Comparison of ENCODE assay signal across 8 mouse cellular contexts in the genomic region with DNA sequence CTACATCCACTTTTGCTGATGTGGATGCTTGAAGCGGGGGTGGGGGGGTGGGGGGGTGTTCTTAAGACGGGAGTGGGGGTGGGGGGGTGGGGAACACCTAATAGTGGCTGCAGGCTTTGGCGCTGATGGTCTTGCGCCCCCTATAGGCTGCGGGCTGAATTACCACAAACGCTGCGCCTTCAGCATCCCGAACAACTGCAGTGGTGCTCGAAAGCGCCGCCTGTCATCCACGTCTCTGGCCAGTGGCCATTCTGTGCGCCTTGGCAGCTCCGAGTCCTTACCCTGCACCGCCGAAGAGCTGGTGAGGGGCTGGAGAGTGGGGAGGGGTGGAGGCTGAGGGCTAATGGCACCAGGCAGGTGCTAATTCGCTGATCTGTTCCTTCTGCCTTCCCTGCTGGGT. TPM values are rescaled to one million over a fixed set of nuclear protein-coding genes. Genes with fewer than 3 reads are reported as not detected.
A peak's percentile ranks its signal among the peaks of the same experiment; 100 is the strongest.
DNase-seq lines count a peak whose midpoint lies in the region; ATAC-seq and TF ChIP-seq lines count a peak whose summit lies in the region.

No protein-coding gene starts in this region.

- 37% methylated on average over 17 of the region's 17 CpGs for WGBS in liver, embryonic 14.5 days (ENCODE audit: insufficient replicate concordance)

- H3K27ac ChIP-seq in MEL (ENCODE audit: control insufficient read depth, low read depth, low read length) = no peak overlapping the region
- no peak overlapping the region for H3K27ac ChIP-seq in liver, embryonic 14.5 days

- no peak overlapping the region for H3K9ac ChIP-seq in MEL (ENCODE audit: control insufficient read depth, low read depth, low read length, poor library complexity, severe bottlenecking)
- H3K9ac ChIP-seq in liver, embryonic 14.5 days (replicated peaks) = no peak overlapping the region

- no peaks in the 10 kb centered on the region for H3K9me3 ChIP-seq in MEL (replicated peaks; ENCODE audit: insufficient read depth, low read length)
- no peaks in the 10 kb centered on the region for H3K9me3 ChIP-seq in liver, embryonic 14.5 days (ENCODE audit: control insufficient read depth, low read length)

- no peak for TF ChIP-seq POLR2A in MEL (IDR thresholded peaks at IDR 0.05; ENCODE audit: control insufficient read depth in 1 of 2, insufficient read depth in 1 of 2, low read depth in 1 of 2, low read length in 2 of 2, poor library complexity in 1 of 2)

- peak; percentile 51 for DNase-seq in kidney, adult 9 months
- no peak for DNase-seq in kidney, adult 11 months
- peak; percentile 32 for DNase-seq in MEL (ENCODE audit: low read depth, low spot score)
- DNase-seq in cerebellum, postnatal 10 days = peak; percentile 86 to 89
- DNase-seq in heart, postnatal 10 days = peak; percentile 43 to 69
- no peak for DNase-seq in liver, embryonic 14.5 days (ENCODE audit: low read depth in 3 of 3, low spot score in 3 of 3)
- peak; percentile 62 for DNase-seq in right cerebral cortex, postnatal 25 days
- DNase-seq in urinary bladder, postnatal 10 days (ENCODE audit: low spot score) = no peak

- intact Hi-C loops in heart, postnatal 10 days (cut with DNase I) = no loop called here

- no peak for ATAC-seq in liver, embryonic 14.5 days (ENCODE audit: insufficient read depth)

- H3K27me3 ChIP-seq in MEL (ENCODE audit: control insufficient read depth in 1 of 2, insufficient read depth in 2 of 2, low read length in 2 of 2) = no peaks in the 10 kb centered on the region
- no peaks in the 10 kb centered on the region for H3K27me3 ChIP-seq in liver, embryonic 14.5 days (ENCODE audit: control insufficient read depth, insufficient read depth, low read length)

- H3K4me1 ChIP-seq in MEL (ENCODE audit: control insufficient read depth in 1 of 2, insufficient read depth in 2 of 2, low read length in 2 of 2) = no peaks in the 10 kb centered on the region; a peak in 1 of 4 replicates
- peaks cover 11 to 17% of the 10 kb centered on the region in 2 experiments for H3K4me1 ChIP-seq in liver, embryonic 14.5 days (replicated peaks; ENCODE audit: control insufficient read depth in 2 of 2, insufficient read depth in 2 of 2, low read length in 1 of 2)

- H3K4me3 ChIP-seq in MEL (ENCODE audit: control insufficient read depth in 1 of 2, insufficient read depth in 1 of 2, low read depth in 2 of 2, low read length in 2 of 2) = no peak overlapping the region
- H3K4me3 ChIP-seq in liver, embryonic 14.5 days (ENCODE audit: insufficient read depth in 1 of 2, low read depth in 2 of 2, low read length in 2 of 2) = no peak overlapping the region

- no peak for TF ChIP-seq RAD21 in MEL (IDR thresholded peaks at IDR 0.05; ENCODE audit: low read depth, low read length)

- TF ChIP-seq CTCF in MEL (IDR thresholded peaks at IDR 0.05 in 2 of 3, conservative IDR thresholded peaks at IDR 0.05 in 1 of 3; ENCODE audit: control insufficient read depth in 1 of 3, insufficient read depth in 1 of 3, low read depth in 2 of 3, low read length in 3 of 3, poor library complexity in 1 of 3, severe bottlenecking in 1 of 3) = peak; percentile 44 to 85 (median 50)
- peak; percentile 83 for TF ChIP-seq CTCF in liver, embryonic 14.5 days (IDR thresholded peaks at IDR 0.05; ENCODE audit: low read depth)

- no peak for TF ChIP-seq EP300 in MEL (IDR thresholded peaks at IDR 0.05; ENCODE audit: low read depth in 1 of 2, low read length in 2 of 2)
- no peak for TF ChIP-seq EP300 in liver, embryonic 14.5 days (IDR thresholded peaks at IDR 0.05; ENCODE audit: low read depth)

- H3K79me2 ChIP-seq in MEL (ENCODE audit: control insufficient read depth, insufficient read depth, low read length, poor library complexity) = peaks cover 5% of the 10 kb centered on the region; the same call in 1 of the 2 replicates

- H3K36me3 ChIP-seq in MEL (ENCODE audit: control insufficient read depth in 1 of 2, insufficient read depth in 2 of 2, low read length in 2 of 2) = 0 out of 4 replicates have a peak, but pooled peaks cover 0 to 2% of the 10 kb centered on the region in 2 experiments
- no peaks in the 10 kb centered on the region for H3K36me3 ChIP-seq in liver, embryonic 14.5 days (replicated peaks; ENCODE audit: control insufficient read depth, insufficient read depth, low read depth)

- H3K4me2 ChIP-seq in liver, embryonic 14.5 days (ENCODE audit: low read depth) = no peak overlapping the region

TF ChIP-seq in MEL, 35 proteins besides CTCF, POLR2A, EP300 and RAD21:
- TF ChIP-seq NRF1 (IDR thresholded peaks at IDR 0.05; ENCODE audit: insufficient read depth, low read depth, low read length, poor library complexity, severe bottlenecking) (no peak), TBP (IDR thresholded peaks at IDR 0.05; ENCODE audit: low read depth, low read length) (no peak)

RNA-seq across cellular contexts. Expression of gene Prkd2, which starts 5.9 kb away (rescaled TPM):
- 2.1 and 2.9 TPM in 2 replicates for total RNA-seq in MEL (2012; rRNA removed)
- 1 to 10 TPM in 1 of 2 experiments, not detected in 1; 8.7 TPM for polyA plus RNA-seq in MEL (2012; ENCODE audit: insufficient read depth in 1 of 2, insufficient read length in 2 of 2, low read depth in 1 of 2, low replicate concordance in 2 of 2, missing spikeins in 1 of 2)
- 10 to 100 TPM; 27.8 to 31.9 TPM for total RNA-seq in heart, postnatal 10 days (2021)
- polyA plus RNA-seq in liver, embryonic 14.5 days (2012; rRNA removed) = 2.5 and 3.2 TPM in 2 replicates
- 1.8 and 2.2 TPM in 2 replicates for polyA plus RNA-seq in liver, embryonic 14.5 days (2014; fragmentation: Nextera tagmentation; extraction: Ambion mirVana)

RNA-seq across cellular contexts. Expression of gene Dact3, which starts 26.5 kb away (rescaled TPM):
- total RNA-seq in MEL (2012; rRNA removed) = 0.31 and 0.49 TPM in 2 replicates
- 1 to 10 TPM in 1 of 2 experiments, not detected in 1; 2.1 TPM for polyA plus RNA-seq in MEL (2012; ENCODE audit: insufficient read depth in 1 of 2, insufficient read length in 2 of 2, low read depth in 1 of 2, low replicate concordance in 2 of 2, missing spikeins in 1 of 2)
- 10 to 100 TPM; 28.2 to 32.7 TPM for total RNA-seq in heart, postnatal 10 days (2021)
- polyA plus RNA-seq in liver, embryonic 14.5 days (2012; rRNA removed) = 0.68 and 0.92 TPM in 2 replicates
- polyA plus RNA-seq in liver, embryonic 14.5 days (2014; fragmentation: Nextera tagmentation; extraction: Ambion mirVana) = 0.09 and 0.14 TPM in 2 replicates

RNA-seq across cellular contexts. Expression of gene Fkrp, which starts 32.0 kb away (rescaled TPM):
- 12.6 and 15.9 TPM in 2 replicates for total RNA-seq in MEL (2012; rRNA removed)
- 10 to 100 TPM in 1 of 2 experiments, not detected in 1; 19.2 TPM for polyA plus RNA-seq in MEL (2012; ENCODE audit: insufficient read depth in 1 of 2, insufficient read length in 2 of 2, low read depth in 1 of 2, low replicate concordance in 2 of 2, missing spikeins in 1 of 2)
- 10 to 100 TPM; 45.5 to 48.1 TPM for total RNA-seq in heart, postnatal 10 days (2021)
- 5.6 and 6.6 TPM in 2 replicates for polyA plus RNA-seq in liver, embryonic 14.5 days (2012; rRNA removed)
- 7.2 and 8.9 TPM in 2 replicates for polyA plus RNA-seq in liver, embryonic 14.5 days (2014; fragmentation: Nextera tagmentation; extraction: Ambion mirVana)

RNA-seq across cellular contexts. Expression of gene Strn4, which starts 32.9 kb away (rescaled TPM):
- total RNA-seq in MEL (2012; rRNA removed) = 54.7 and 55.8 TPM in 2 replicates
- polyA plus RNA-seq in MEL (2012; ENCODE audit: insufficient read depth in 1 of 2, insufficient read length in 2 of 2, low read depth in 1 of 2, low replicate concordance in 2 of 2, missing spikeins in 1 of 2) = 10 to 100 TPM in 1 of 2 experiments, not detected in 1; 93.5 TPM
- 10 to 100 TPM; 80.1 to 81.2 TPM for total RNA-seq in heart, postnatal 10 days (2021)
- 41.3 and 43.0 TPM in 2 replicates for polyA plus RNA-seq in liver, embryonic 14.5 days (2012; rRNA removed)
- polyA plus RNA-seq in liver, embryonic 14.5 days (2014; fragmentation: Nextera tagmentation; extraction: Ambion mirVana) = 27.2 and 32.2 TPM in 2 replicates

RNA-seq across cellular contexts. Expression of gene Gng8, which starts 43.0 kb away (rescaled TPM):
- 0.39 TPM in 1 of 2 replicates, not detected in the other for total RNA-seq in MEL (2012; rRNA removed)
- polyA plus RNA-seq in MEL (2012; ENCODE audit: insufficient read depth in 1 of 2, insufficient read length in 2 of 2, low read depth in 1 of 2, low replicate concordance in 2 of 2, missing spikeins in 1 of 2) = 1 to 10 TPM in 1 of 2 experiments, not detected in 1; 2.2 TPM
- 1 to 10 TPM in 1 of 2 experiments, under 1 TPM in 1; 0.82 to 1.4 TPM for total RNA-seq in heart, postnatal 10 days (2021)
- polyA plus RNA-seq in liver, embryonic 14.5 days (2012; rRNA removed) = 0.44 and 0.47 TPM in 2 replicates
- not detected in 2 replicates for polyA plus RNA-seq in liver, embryonic 14.5 days (2014; fragmentation: Nextera tagmentation; extraction: Ambion mirVana)

Comparison
In these comparisons a context has a peak if more than half of its experiments do, and no peak if none do; other contexts are left out.
1. DNase-seq: peak in kidney, adult 9 months (single experiment), MEL (single experiment), cerebellum, postnatal 10 days (2 of 2), heart, postnatal 10 days (2 of 2) and right cerebral cortex, postnatal 25 days (single experiment); none in kidney, adult 11 months (single experiment), liver, embryonic 14.5 days (0 of 3) and urinary bladder, postnatal 10 days (single experiment).
2. RNA of gene Dact3, which starts 26.5 kb away (total RNA-seq): 28.2 to 32.7 TPM in heart, postnatal 10 days; 0.31 to 0.49 TPM in MEL; every median in the first group is over 10 times any median in the second.